Mouse (Mus musculus): ENCODE results near the gene Nlrx1. TPM values are rescaled to one million over a fixed set of nuclear protein-coding genes. Genes with fewer than 3 reads are reported as not detected.
"Not testable (repeated sequence)": the region's sequence is repeated elsewhere in the genome, so short reads cannot be mapped to it uniquely, and the experiment has no call there.

The Nlrx1 gene
- 1 to 10 TPM; 2.8 to 6.0 TPM for polyA plus RNA-seq (2017; shearing (Covaris generic))

DNA sequence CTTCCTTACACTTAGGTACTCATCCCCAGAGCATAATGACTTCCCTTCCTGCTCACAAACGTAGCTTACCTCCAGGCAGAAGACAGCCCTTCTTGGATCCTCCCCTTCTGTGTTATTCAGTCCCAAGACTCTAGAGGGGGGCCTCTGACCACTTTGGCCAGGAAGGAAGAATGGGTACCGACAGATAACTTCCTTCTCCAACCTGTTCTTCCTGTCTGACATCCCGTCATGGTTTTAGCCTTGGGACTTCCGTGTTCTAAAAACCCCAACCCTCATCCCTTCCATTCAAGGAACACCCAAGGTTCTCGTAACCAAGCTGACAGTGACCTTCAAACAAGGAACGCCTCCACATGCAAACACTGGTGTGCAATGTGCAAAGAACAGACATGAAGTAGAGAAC lies at the start of gene Nlrx1:
Gene Nlrx1, minus strand, starts transcription at position 168 of the 400 bp plus-strand sequence.
- ATAC-seq: peak; percentile 12

DNA sequence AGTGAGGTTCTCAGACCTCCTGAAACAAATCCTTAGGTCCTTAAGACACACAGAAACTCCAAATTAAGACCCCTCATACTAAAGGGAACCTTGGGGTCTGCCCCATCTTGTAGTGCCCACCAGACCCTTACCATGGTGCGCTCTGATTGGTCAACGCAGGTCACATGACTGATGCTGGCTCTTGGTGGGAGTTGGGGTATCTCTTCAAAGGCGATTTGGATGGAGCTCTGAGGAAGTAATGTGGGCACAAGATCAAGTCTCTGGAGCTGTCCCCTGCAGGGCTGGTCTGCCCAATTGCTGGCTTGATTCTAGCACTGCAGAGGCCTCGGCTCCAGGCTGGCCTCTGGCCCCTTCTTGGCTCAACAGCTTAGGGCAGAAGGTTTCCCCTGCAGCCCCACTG lies 49.1 kb upstream of the Nlrx1 start:
- no peak for ATAC-seq

GRCm38 (mm10) chr9:44314910-44315309 lies 46.5 kb upstream of the Nlrx1 start:
- no peak for ATAC-seq

DNA sequence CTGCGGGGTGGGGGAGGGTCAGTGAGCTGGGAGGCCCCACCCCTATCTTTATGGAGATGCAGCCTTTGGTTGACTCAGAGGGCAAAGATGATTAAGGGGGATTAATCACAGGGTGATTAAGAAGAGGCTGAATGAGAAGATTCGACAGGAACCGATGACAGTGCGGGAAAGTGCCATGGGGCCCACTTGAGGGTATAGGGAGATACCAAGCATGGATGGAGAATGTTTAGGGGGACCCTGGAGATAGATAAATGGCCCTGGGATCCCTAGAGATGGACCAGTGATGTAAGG lies 45.8 kb upstream of the Nlrx1 start:
- ATAC-seq: no peak

- no peak for ATAC-seq
Observed at GRCm38 (mm10) chr9:44313476-44314256, 45.3 kb upstream of the Nlrx1 start.

DNA sequence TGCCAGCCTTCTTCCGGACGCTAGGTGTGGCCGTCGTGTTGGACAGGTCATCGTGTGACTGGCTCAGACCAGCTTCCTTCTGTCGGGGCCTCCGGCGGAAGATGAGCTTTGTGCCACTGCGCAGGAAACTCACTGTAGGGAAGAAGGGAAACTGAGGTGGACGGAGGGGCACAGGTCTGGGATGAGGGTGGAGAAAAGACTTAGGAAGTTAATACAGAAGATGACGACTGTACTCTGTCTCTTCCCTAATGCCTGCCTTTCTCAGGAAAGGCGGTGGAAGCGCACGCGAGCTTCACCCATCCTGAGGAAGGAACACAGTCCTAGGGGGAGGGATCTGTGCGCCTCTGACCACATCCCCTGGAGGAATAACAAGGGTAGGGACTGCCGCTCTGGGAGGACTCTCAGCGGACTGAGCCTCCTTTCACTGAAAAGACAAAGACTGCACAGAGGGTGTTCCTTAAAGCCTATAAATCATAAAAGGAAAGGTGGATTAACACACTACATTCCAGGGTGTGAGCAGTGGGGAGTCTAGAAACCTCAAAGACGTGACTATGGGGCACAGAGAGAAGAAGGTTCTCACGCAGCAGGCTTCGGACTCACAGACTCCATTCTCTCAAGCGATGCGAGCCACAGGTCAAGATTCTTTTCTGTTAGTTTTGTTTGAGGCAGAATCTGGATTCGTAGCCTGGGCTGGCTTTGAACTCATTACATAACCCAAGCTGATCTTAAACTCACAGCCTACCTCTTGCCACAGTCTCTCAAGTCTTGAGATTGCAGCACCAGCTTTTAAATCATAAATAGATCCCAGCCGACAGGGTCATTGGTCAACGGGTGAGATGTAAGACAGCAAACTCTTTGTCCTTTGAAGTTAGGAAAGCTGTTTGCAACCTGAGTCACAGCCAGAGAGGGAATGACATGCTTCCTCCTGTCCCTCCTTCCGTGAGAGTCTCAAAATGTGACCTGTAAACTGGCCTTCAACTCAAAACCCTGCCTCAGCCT lies 43.0 kb upstream of the Nlrx1 start:
- no peak for ATAC-seq

DNA sequence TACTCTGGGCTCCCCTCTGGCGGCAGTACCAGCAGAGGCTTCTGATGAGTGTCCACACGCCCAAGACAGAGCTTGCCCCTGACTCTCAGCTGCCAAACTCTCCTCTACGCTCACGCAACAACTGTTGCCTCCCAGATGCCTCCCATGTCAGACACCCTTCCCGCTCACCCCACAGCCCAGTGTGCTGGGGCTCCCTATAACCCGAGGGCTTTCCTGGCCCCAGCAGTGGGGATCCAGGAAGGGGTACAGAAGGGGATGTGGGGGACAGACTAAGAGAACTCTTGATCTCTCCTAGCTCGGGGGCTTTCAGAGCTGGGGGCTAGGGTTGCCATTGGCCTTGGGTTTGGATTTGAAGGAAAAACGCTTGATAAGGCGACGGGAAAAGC lies 42.3 kb upstream of the Nlrx1 start:
- no peak for ATAC-seq

- ATAC-seq: no peak
Observed at GRCm38 (mm10) chr9:44309756-44310155, 41.4 kb upstream of the Nlrx1 start.

GRCm38 (mm10) chr9:44307248-44307647 lies 38.8 kb upstream of the Nlrx1 start:
- ATAC-seq: no peak

DNA sequence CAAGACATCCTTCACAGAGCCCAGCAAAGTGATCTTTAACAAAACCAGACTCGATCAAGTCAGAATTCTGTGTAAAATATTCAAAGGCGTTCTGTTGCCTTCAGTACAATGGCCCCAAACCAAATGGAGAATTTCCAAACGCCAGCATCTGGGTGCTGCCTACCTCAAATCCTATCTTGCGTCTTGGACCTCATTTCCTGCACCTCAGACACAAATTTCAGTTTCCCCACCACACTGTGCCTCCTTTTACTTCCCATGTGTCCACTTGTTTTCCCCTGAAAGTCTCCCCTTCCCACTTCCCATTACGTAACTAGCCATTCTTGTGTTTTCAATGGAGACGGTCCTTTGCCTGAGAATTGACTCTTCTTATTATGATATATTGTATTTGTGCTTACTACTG lies 38.1 kb upstream of the Nlrx1 start:
- ATAC-seq: no peak

DNA sequence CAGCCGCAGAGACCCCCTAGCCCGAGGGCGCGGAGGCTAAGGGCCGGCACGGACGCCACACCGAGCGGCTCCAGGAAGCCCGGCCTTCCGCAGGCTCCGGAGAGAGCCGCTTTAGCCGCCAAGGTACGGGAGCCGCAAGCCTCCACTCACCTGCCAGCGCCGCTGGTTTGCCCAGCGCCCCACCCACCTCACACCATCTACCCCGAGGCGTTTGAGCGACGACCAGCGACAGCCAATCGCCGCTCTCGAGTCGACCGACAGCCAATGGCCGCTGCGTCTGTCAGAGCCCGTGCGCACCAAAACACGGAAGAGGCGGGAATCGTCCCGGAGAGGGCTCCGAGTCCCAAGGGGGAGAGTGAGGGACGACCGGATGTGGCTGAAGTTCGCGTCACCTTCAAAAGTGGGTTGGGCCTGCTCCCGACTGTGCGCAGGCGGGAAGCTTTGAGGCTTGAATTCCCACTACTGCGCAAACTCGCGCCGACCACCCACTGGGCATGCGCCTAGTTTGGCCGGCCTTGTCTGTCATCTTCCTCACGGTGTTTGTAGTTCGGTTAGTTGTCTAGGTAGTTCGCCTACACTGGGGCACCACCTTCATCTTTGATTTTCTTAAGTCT lies 37.2 kb upstream of the Nlrx1 start, which contains the start of gene Hinfp:
Gene Hinfp, minus strand, starts transcription at position 206 of the 614 bp plus-strand sequence.
- peak; percentile 97 for ATAC-seq

GRCm38 (mm10) chr9:44300001-44300400 lies 31.6 kb upstream of the Nlrx1 start:
- not testable (repeated sequence) for ATAC-seq

GRCm38 (mm10) chr9:44292490-44292889 lies 24.1 kb upstream of the Nlrx1 start:
- no peak for ATAC-seq

GRCm38 (mm10) chr9:44288959-44289291 lies 20.5 kb upstream of the Nlrx1 start:
- no peak for ATAC-seq

- ATAC-seq: peak; percentile 23
Observed at GRCm38 (mm10) chr9:44288076-44288958, 19.9 kb upstream of the Nlrx1 start, which contains the start of gene Abcg4. Gene Abcg4 (minus strand): TSS chr9:44288615.

DNA sequence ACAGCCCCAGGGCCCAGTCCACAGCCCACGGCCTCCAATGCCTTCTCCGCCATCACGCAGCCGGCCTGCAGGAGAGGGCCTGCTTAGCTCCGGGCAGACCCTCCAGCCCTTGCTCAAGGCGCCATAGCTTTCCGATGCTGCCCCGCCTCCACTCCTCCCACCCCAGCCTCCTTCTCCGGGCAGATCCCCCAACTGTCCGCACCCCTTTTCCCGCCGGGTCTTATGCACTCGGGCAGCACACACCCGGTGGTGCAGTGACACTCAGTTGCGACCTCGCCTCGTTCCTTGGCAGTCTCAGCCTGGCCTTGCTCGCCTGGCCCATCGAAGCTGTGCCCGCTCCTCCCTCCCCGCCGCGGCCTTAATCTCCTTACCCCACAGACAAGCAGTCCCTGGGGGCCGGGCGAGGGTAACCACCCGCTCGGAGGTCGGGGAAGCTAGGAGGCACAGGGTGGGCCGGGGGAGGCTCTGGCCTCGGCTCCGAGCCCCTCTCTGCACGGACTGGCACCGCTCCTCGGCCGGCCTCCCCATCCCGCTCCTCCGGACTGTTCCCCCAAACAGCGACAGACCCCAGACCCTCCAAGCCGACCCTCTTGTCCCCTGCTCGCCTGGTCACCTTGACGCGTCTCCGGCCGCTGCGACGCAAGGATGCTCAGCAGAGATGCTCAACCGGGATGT lies 19.1 kb upstream of the Nlrx1 start:
- ATAC-seq: no peak

DNA sequence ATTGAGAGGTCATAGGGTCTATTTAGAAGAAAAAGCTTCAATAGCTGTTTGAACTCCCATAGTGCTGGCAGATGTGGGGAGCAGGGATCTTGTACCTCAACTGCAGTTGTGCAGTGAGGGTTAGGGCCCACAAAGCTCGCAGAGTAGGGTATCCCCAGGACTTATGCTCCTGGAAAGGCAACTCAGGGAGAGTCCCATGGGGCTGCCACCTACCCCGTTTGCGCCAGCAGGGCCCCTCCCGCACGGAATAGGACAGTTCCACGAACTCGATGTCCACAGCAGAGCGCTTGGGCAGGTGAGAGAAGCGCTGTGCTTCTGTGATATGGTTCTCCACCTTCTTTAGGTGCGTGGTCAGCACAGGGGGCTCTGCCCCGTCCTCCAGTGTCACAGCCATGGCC lies 18.6 kb upstream of the Nlrx1 start:
- ATAC-seq: no peak

DNA sequence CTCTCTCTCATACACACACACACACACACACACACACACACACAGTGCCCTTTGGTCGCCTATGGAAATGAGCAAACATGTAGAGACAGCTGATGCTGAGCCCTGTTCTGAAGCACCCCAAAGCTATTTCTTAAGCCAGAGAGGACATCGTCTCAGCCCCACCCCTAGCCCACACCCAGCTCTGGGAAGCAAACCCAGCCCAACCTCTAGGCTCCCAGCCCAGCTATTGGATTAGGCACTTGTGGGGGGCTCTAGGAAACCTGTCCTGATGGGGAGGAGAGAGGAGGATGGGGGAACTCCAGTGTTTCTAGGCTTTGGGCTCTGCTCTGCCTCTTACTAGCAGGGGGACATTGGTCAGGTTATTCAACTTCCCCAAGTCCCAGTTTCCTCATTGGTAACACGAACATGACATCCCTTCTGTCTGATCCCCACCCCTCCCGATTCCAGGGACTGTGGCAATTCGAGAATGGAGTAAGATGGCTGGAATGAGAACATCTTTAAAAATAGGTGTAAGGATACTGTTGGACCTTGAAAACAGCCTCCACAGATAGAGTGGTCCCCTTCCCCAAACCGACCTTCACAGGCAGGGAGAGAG lies 18.0 kb upstream of the Nlrx1 start:
- no peak for ATAC-seq

DNA sequence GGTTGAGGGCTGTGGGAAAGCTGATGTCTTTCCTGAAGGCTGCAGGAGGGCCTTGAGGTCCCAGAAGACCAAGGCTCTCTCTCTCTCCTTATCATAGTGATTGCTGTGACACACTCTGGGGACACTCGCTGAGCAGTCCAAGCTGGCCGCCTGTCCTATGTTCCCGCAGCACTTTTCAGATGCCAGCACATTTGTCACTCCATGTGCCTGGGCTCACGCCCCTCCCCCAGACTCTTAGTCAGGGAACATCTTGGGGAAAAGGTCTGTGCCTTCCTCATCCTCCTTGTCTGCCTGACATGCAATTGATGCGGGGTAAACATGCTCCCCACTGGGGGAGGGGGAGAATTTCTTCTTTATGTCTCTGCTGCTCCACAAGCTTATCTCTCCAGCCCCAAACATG lies 14.8 kb upstream of the Nlrx1 start:
- no peak for ATAC-seq

GRCm38 (mm10) chr9:44269973-44270372 lies 1.6 kb upstream of the Nlrx1 start:
- no peak for ATAC-seq

- ATAC-seq: no peak
Observed at GRCm38 (mm10) chr9:44269077-44269476, 678 bp upstream of the Nlrx1 start.

Data from activated CD4-positive, CD25-positive, alpha-beta regulatory T cell, adult 4 months (primary cell).